Mouse (Mus musculus): ENCODE results near the gene Spata18. TPM values are rescaled to one million over a fixed set of nuclear protein-coding genes. Genes with fewer than 3 reads are reported as not detected.

Spata18 gene
- total RNA-seq, 2 experiments from 2014 or later = 0.25 to 0.28 TPM

- no peak for DNase-seq (ENCODE audit: low spot score in 2 of 2)
Measured at GRCm38 (mm10) chr5:73712852-73713251, 61.7 kb downstream of the Spata18 start.

GRCm38 (mm10) chr5:73716941-73717340 lies 65.8 kb downstream of the Spata18 start:
- DNase-seq (ENCODE audit: low spot score in 2 of 2) = no peak

GRCm38 (mm10) chr5:73721682-73722282 lies 70.6 kb downstream of the Spata18 start:
- DNase-seq (ENCODE audit: low spot score in 2 of 2) = no peak

GRCm38 (mm10) chr5:73725981-73726380 lies 74.8 kb downstream of the Spata18 start:
- DNase-seq (ENCODE audit: low spot score in 2 of 2) = no peak

- DNase-seq (ENCODE audit: low spot score in 2 of 2) = no peak
Measured at GRCm38 (mm10) chr5:73728651-73729050, 77.5 kb downstream of the Spata18 start.

Other genes with a start within 250 kb of the Spata18 start
- under 1 TPM; 0.23 to 0.25 TPM for gene Cwh43, start 245.3 kb upstream of the Spata18 start, total RNA-seq (2021)
- gene Dcun1d4, start 170.4 kb upstream of the Spata18 start, total RNA-seq (2021) = 10 to 100 TPM; 38.0 to 38.1 TPM
- under 1 TPM in 1 of 2 experiments, not detected in 1; 0.53 TPM for gene Lrrc66, start 18.9 kb upstream of the Spata18 start, total RNA-seq (2021)
- gene Sgcb, start 3.6 kb upstream of the Spata18 start, total RNA-seq (2021) = 10 to 100 TPM; 26.8 to 29.7 TPM

Data from adrenal gland, postnatal 4 days (tissue).